Mouse (Mus musculus) C2C12 (cell line): ENCODE measurements around the gene Klhl3.

Experiments used
- CEBPB ChIP-seq: IDR thresholded peaks from one replicate; pipeline ENCODE4 v1.6.1; 2011; ENCODE audit warnings: low read depth, mild to moderate bottlenecking, control low read depth, moderate library complexity
- CTCF ChIP-seq: IDR thresholded peaks from one replicate; pipeline ENCODE4 v1.5.1; 2011; ENCODE audit not compliant: control insufficient read depth, insufficient read depth, insufficient read length
- MYOG ChIP-seq: IDR thresholded peaks from one replicate; pipeline ENCODE4 v1.6.1; 2011; ENCODE audit not compliant: control insufficient read depth, insufficient read length; ENCODE audit errors: extremely low read depth

GRCm38 (mm10) chr13:57995864-57996263 is 117.5 kb downstream of the Klhl3 start:
- TF ChIP-seq MYOG (no peak), CTCF (no peak), CEBPB (no peak)
